Mouse (Mus musculus) adrenal gland, postnatal 10 days (tissue): ENCODE results near the gene D930020B18Rik. TPM values are rescaled to one million over a fixed set of nuclear protein-coding genes. Genes with fewer than 3 reads are reported as not detected.

Experiments
- DNase-seq: peaks from one replicate; pipeline ENCODE4 v3.0.0; 2021; ENCODE audit warnings: mixed read lengths
- long read RNA-seq, 2 experiments: library from polyadenylated mRNA; stranded (forward); transcript quantifications; one replicate each; pipeline ENCODE4 v2.0.0; 2021
- total RNA-seq, 2 experiments: library from RNA; stranded (reverse); gene quantifications; 2 replicates each; pipeline ENCODE4 v1.2.3; 2021

Gene D930020B18Rik
- not detected for total RNA-seq
- long read RNA-seq, experiment 1 = 0 reads
- long read RNA-seq, experiment 2 = 0 reads

- peak; percentile 35 for DNase-seq
Observed at GRCm38 (mm10) chr10:121641272-121642053, at the start of gene D930020B18Rik. TSS of gene D930020B18Rik (plus strand) at chr10:121641588.

- DNase-seq = no peak
Observed at GRCm38 (mm10) chr10:121596580-121596979, 44.8 kb upstream of the D930020B18Rik start.

GRCm38 (mm10) chr10:121601272-121601671 lies 40.1 kb upstream of the D930020B18Rik start:
- no peak for DNase-seq

GRCm38 (mm10) chr10:121603556-121603955 lies 37.8 kb upstream of the D930020B18Rik start:
- no peak for DNase-seq

GRCm38 (mm10) chr10:121604632-121605344 lies 36.6 kb upstream of the D930020B18Rik start:
- DNase-seq = no peak

GRCm38 (mm10) chr10:121608177-121608576 lies 33.2 kb upstream of the D930020B18Rik start:
- DNase-seq = no peak

- no peak for DNase-seq
Observed at GRCm38 (mm10) chr10:121611587-121611986, 29.8 kb upstream of the D930020B18Rik start.

- no peak for DNase-seq
Observed at GRCm38 (mm10) chr10:121612448-121612847, 28.9 kb upstream of the D930020B18Rik start.

GRCm38 (mm10) chr10:121613570-121613969 lies 27.8 kb upstream of the D930020B18Rik start:
- DNase-seq = peak; percentile 30

GRCm38 (mm10) chr10:121615146-121615870 lies 26.1 kb upstream of the D930020B18Rik start:
- DNase-seq = no peak

GRCm38 (mm10) chr10:121615935-121616334 lies 25.5 kb upstream of the D930020B18Rik start:
- no peak for DNase-seq

- no peak for DNase-seq
Observed at GRCm38 (mm10) chr10:121622431-121622830, 19.0 kb upstream of the D930020B18Rik start.

GRCm38 (mm10) chr10:121623670-121624069 lies 17.7 kb upstream of the D930020B18Rik start:
- DNase-seq = peak; percentile 15

- DNase-seq = no peak
Observed at GRCm38 (mm10) chr10:121625006-121625405, 16.4 kb upstream of the D930020B18Rik start.

GRCm38 (mm10) chr10:121625407-121626185 lies 15.8 kb upstream of the D930020B18Rik start:
- DNase-seq = no peak

- DNase-seq = peak; percentile 99
Observed at GRCm38 (mm10) chr10:121626186-121626882, 15.1 kb upstream of the D930020B18Rik start, which contains the start of gene Xpot. TSS of gene Xpot (minus strand) at chr10:121626332.

GRCm38 (mm10) chr10:121627216-121627852 lies 14.1 kb upstream of the D930020B18Rik start:
- DNase-seq = no peak

- DNase-seq = no peak
Observed at GRCm38 (mm10) chr10:121628561-121629040, 12.8 kb upstream of the D930020B18Rik start.

- DNase-seq = no peak
Observed at GRCm38 (mm10) chr10:121634159-121634558, 7.2 kb upstream of the D930020B18Rik start.

GRCm38 (mm10) chr10:121636276-121636675 lies 5.1 kb upstream of the D930020B18Rik start:
- no peak for DNase-seq
